Mouse (Mus musculus) myocyte (in vitro differentiated cells): ENCODE results near the gene Kcnj16. TPM values are rescaled to one million over a fixed set of nuclear protein-coding genes. Genes with fewer than 3 reads are reported as not detected.

Source experiments
- H3K27me3 ChIP-seq: one replicate; pipeline ENCODE4 v1.6.1; 2011; ENCODE audit not compliant: control insufficient read depth, insufficient read depth, insufficient read length
- H3K36me3 ChIP-seq: one replicate; pipeline ENCODE4 v1.6.1; 2011; ENCODE audit not compliant: control insufficient read depth, insufficient read depth
- H3K4me2 ChIP-seq: one replicate; pipeline ENCODE4 v1.6.1; 2011; ENCODE audit warnings: low read depth, control low read depth
- H3K4me3 ChIP-seq: one replicate; pipeline ENCODE4 v1.5.1; 2011; ENCODE audit warnings: mild to moderate bottlenecking, control low read depth, moderate library complexity
- H3K79me2 ChIP-seq: one replicate; pipeline ENCODE4 v1.6.1; 2011; ENCODE audit not compliant: control insufficient read depth, insufficient read depth
- H3ac ChIP-seq: one replicate; pipeline ENCODE4 v1.6.1; 2011; ENCODE audit not compliant: control insufficient read depth, insufficient read length
- CEBPB ChIP-seq: IDR thresholded peaks from 2 replicates; pipeline ENCODE4 v1.6.1; 2011; ENCODE audit warnings: mild to moderate bottlenecking, moderate library complexity; ENCODE audit not compliant: poor library complexity, insufficient read depth, severe bottlenecking
- E2F4 ChIP-seq: IDR thresholded peaks from one replicate; pipeline ENCODE4 v1.6.1; 2011; ENCODE audit warnings: mild to moderate bottlenecking, control low read depth, moderate library complexity; ENCODE audit not compliant: insufficient read depth
- MAX ChIP-seq: IDR thresholded peaks from one replicate; pipeline ENCODE4 v1.6.1; 2011; ENCODE audit warnings: low read depth, mild to moderate bottlenecking, control low read depth
- MYOD1 ChIP-seq, 3 experiments: IDR thresholded peaks; one replicate each; pipeline ENCODE4 v1.6.1; 2011; ENCODE audit warnings: control low read depth in 2 of 3, low read depth in 2 of 3, mild to moderate bottlenecking in 2 of 3, moderate library complexity in 1 of 3; ENCODE audit not compliant: insufficient read length in 2 of 3, control insufficient read depth in 1 of 3
- MYOG ChIP-seq, 3 experiments: IDR thresholded peaks; one replicate each; pipeline ENCODE4 v1.6.1; 2011; ENCODE audit warnings: control low read depth in 2 of 3, low read depth in 2 of 3, mild to moderate bottlenecking in 2 of 3; ENCODE audit not compliant: insufficient read length in 2 of 3, control insufficient read depth in 1 of 3, insufficient read depth in 1 of 3
- POLR2A ChIP-seq: IDR thresholded peaks from one replicate; pipeline ENCODE4 v1.6.1; 2011; ENCODE audit warnings: low read depth, mild to moderate bottlenecking, control low read depth, moderate library complexity; ENCODE audit not compliant: insufficient read length
- POLR2AphosphoS2 ChIP-seq: IDR thresholded peaks from one replicate; pipeline ENCODE4 v1.6.1; 2011; ENCODE audit warnings: low read depth, control low read depth; ENCODE audit not compliant: insufficient read length
- REST ChIP-seq: IDR thresholded peaks from one replicate; pipeline ENCODE4 v1.6.1; 2011; ENCODE audit warnings: mild to moderate bottlenecking, control low read depth, moderate library complexity; ENCODE audit not compliant: insufficient read depth, insufficient read length
- SRF ChIP-seq: IDR thresholded peaks from one replicate; pipeline ENCODE4 v1.6.1; 2011; ENCODE audit warnings: low read depth; ENCODE audit not compliant: control insufficient read depth, insufficient read length
- TCF12 ChIP-seq: IDR thresholded peaks from one replicate; pipeline ENCODE4 v1.6.1; 2011; ENCODE audit warnings: mild to moderate bottlenecking, control low read depth; ENCODE audit not compliant: poor library complexity, insufficient read depth, severe bottlenecking
- TCF3 ChIP-seq: IDR thresholded peaks from one replicate; pipeline ENCODE4 v1.6.1; 2011; ENCODE audit warnings: low read depth, control low read depth; ENCODE audit not compliant: insufficient read length
- USF1 ChIP-seq: IDR thresholded peaks from one replicate; pipeline ENCODE4 v1.6.1; 2011; ENCODE audit warnings: low read depth, mild to moderate bottlenecking, control low read depth, moderate library complexity
- polyA plus RNA-seq: library from polyadenylated mRNA; unstranded; fragments of >200 nt; fragmentation: generic; extraction: Trizol; gene quantifications from one replicate; pipeline ENCODE4 v1.2.1, GENCODE M21; 2012; ENCODE audit warnings: missing spikeins

Gene Kcnj16
- polyA plus RNA-seq, 1 experiment: 0.06 TPM

DNA sequence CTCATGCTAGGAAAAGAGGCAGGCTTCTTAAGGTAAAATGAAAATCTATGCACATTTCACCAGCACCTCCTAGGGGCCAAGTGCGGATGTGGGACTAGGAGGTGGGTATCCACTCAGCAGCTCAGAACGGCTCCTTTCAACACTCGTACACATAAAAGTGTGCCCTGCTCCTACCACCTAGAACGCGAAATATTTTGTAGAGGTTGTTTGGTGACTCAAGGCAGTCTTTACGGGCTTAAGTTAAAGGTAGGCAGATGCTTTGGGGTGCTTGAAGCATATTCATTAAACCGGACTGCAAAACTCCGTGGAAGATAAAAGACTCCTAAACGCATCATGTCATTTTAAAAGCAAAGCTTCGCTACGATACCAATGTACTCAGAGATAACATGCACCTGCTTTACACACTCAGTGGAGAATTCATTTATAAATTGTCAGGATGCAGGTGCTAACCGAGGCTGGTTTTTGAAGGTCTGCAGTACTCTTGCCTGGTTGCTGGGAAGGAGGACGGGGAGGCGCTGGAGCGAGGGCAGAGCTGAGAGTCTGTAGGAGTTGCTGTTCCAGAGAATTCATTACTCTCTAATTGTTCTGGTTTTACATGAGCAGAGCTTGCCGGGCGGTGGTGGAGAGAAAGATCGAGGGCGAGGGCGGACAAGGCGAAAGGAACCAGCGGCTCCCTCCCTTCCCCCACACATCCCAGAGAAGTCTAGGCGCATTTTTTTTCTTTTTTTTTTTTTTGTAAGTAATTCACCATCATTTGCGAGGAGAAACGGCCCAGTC lies 97.1 kb downstream of the Kcnj16 start:
- peaks cover 8% of the 10 kb centered on the region for H3K79me2 ChIP-seq
- no peak overlapping the region for H3ac ChIP-seq
- no peak for TF ChIP-seq REST
- TF ChIP-seq MYOD1 (IDR thresholded peaks at IDR 0.05; ENCODE audit: control insufficient read depth in 1 of 3, insufficient read length in 2 of 3, low read depth in 2 of 3): no peak
- TF ChIP-seq TCF3: no peak
- no peak for TF ChIP-seq USF1
- no peak for TF ChIP-seq MAX
- TF ChIP-seq SRF: no peak
- TF ChIP-seq E2F4: no peak
- no peak for TF ChIP-seq POLR2AphosphoS2
- TF ChIP-seq TCF12: no peak
- no peak for TF ChIP-seq POLR2A
- no peak for TF ChIP-seq CEBPB
- no peak for TF ChIP-seq MYOG (IDR thresholded peaks at IDR 0.05; ENCODE audit: control insufficient read depth in 1 of 3, insufficient read depth in 1 of 3, insufficient read length in 2 of 3, low read depth in 2 of 3)
- H3K4me2 ChIP-seq: peak overlapping the region; percentile 87
- H3K36me3 ChIP-seq: no peaks in the 10 kb centered on the region
- H3K4me3 ChIP-seq: peak overlapping the region; percentile 46
- no peaks in the 10 kb centered on the region for H3K27me3 ChIP-seq

DNA sequence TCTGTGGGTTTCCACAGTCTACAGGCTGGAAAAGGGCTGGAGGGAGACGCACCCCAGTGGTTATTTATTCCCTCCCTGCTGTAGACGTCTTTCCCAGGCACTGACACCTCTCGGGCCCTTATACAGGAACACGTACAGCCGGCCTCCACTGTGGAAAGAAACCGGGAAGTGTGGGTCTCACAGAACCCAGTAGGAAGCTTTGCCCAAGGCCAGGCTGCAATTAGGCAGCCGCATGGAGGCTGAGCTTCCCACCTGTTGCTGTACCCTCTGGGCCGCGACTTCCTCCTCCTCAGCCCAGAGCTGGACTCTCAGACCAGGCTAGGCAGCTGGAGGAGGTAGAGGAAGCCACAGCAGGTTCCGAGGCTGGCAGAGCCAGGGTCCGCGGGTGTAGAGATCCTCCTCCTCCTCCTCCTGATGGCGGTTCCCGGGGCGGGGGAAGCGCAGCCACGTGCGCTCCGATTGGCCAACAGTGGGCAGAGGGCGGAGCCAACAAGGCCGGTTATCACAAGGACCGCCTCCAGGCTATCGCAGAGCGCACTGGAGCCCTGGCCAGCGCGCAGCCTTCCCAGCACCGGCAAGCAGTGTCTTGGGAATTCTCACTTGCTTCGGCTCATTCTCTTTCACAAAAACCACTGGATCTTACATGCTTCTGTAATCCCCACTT lies 97.9 kb downstream of the Kcnj16 start, which contains the start of gene Kcnj2:
TSS of gene Kcnj2 (plus strand) at position 530 of the 664 bp plus-strand sequence.
- peak within 1 kb of the TSS; percentile 46 for H3K4me3 ChIP-seq
- peak within 1 kb of the TSS; percentile 87 for H3K4me2 ChIP-seq
- no peaks in the 10 kb centered on the region for H3K36me3 ChIP-seq
- peaks cover 8% of the 10 kb centered on the region for H3K79me2 ChIP-seq
- H3ac ChIP-seq: no peak within 1 kb of the TSS
- no peaks in the 10 kb centered on the region for H3K27me3 ChIP-seq
- peak; percentile 92 for TF ChIP-seq POLR2A
- no peak for TF ChIP-seq E2F4
- TF ChIP-seq USF1: peak; percentile 46
- TF ChIP-seq TCF3: no peak
- TF ChIP-seq SRF: no peak
- peak in 2 of 3 experiments; percentile 16 to 49 for TF ChIP-seq MYOG (IDR thresholded peaks at IDR 0.05; ENCODE audit: control insufficient read depth in 1 of 3, insufficient read depth in 1 of 3, insufficient read length in 2 of 3, low read depth in 2 of 3)
- TF ChIP-seq MYOD1 (IDR thresholded peaks at IDR 0.05; ENCODE audit: control insufficient read depth in 1 of 3, insufficient read length in 2 of 3, low read depth in 2 of 3): peak; percentile 9 to 66 (median 58)
- TF ChIP-seq MAX: no peak
- no peak for TF ChIP-seq REST
- TF ChIP-seq CEBPB: no peak
- TF ChIP-seq POLR2AphosphoS2: peak; percentile 97
- TF ChIP-seq TCF12: no peak

DNA sequence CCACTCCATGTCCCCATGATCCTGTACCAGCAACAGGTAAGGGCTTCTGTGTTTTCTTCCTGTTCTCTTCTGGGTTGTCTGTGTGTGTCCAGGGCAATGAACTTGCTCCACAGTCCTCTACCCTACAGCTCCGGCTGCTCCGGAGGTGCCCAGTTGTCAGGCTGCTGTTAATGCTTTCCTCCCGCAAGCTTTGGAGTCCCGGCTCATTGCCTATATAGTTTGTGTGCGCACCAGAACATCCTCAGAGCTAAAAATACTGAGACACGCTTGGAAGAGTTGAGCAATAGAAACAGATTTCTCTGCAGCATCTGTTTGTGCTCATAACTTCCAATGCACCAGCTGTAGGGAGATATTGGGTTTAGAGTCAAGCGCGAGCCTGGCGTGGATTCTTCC lies 98.5 kb downstream of the Kcnj16 start:
- no peak for TF ChIP-seq TCF3
- TF ChIP-seq CEBPB: peak; percentile 51; the same call in 1 of the 2 replicates
- no peak for TF ChIP-seq MYOG (IDR thresholded peaks at IDR 0.05; ENCODE audit: control insufficient read depth in 1 of 3, insufficient read depth in 1 of 3, insufficient read length in 2 of 3, low read depth in 2 of 3)
- TF ChIP-seq MYOD1 (IDR thresholded peaks at IDR 0.05; ENCODE audit: control insufficient read depth in 1 of 3, insufficient read length in 2 of 3, low read depth in 2 of 3): peak in 1 of 3 experiments; percentile 71
- no peak for TF ChIP-seq E2F4
- Histone ChIP-seq H3K27me3 (no peaks in the 10 kb centered on the region), H3K4me3 (peak overlapping the region; percentile 46)

DNA sequence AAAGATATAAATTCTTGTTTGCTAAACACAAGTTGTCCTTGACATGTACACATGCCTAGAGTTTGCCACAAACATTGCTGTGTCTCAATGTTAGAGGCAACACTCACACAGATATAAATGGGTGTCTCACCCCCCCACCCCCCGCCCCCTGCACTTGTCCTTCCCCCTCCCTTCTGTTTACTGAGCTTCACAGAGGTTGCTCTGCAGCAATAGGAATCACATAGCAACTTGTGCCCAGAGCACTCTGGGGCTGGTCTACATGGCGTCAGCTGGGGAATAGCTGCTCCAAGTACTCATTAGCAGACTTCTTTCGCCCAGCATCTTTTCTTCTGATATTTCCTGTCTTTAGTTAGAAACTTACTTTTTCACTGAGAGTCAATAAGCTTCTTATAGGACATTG lies 100.0 kb downstream of the Kcnj16 start:
- Histone ChIP-seq H3ac (no peak overlapping the region), H3K79me2 (peaks cover 8% of the 10 kb centered on the region), H3K27me3 (no peaks in the 10 kb centered on the region), H3K36me3 (no peaks in the 10 kb centered on the region), H3K4me2 (peak overlapping the region; percentile 87), H3K4me3 (peak overlapping the region; percentile 46)
- TF ChIP-seq POLR2AphosphoS2 (no peak), MYOD1 (IDR thresholded peaks at IDR 0.05; ENCODE audit: control insufficient read depth in 1 of 3, insufficient read length in 2 of 3, low read depth in 2 of 3) (no peak), MYOG (IDR thresholded peaks at IDR 0.05; ENCODE audit: control insufficient read depth in 1 of 3, insufficient read depth in 1 of 3, insufficient read length in 2 of 3, low read depth in 2 of 3) (no peak), E2F4 (no peak), SRF (no peak), MAX (no peak), TCF12 (no peak), REST (no peak), CEBPB (no peak), TCF3 (no peak), POLR2A (no peak), USF1 (no peak)

More for the DNA sequence above, 98.5 kb downstream of the Kcnj16 start:
- Histone ChIP-seq H3ac (no peak overlapping the region), H3K4me2 (peak overlapping the region; percentile 87), H3K36me3 (no peaks in the 10 kb centered on the region), H3K79me2 (peaks cover 8% of the 10 kb centered on the region)
